Mouse (Mus musculus): ENCODE measurements around the gene Ttl. TPM values are rescaled to one million over a fixed set of nuclear protein-coding genes. Genes with fewer than 3 reads are reported as not detected.

Ttl gene
- total RNA-seq, 2 experiments from 2014 or later, result 90.0 to 95.0 TPM

Other genes starting within 250 kb of the Ttl start
- 10 to 100 TPM; 32.0 to 33.4 TPM for gene Tmem87b, start 247.8 kb upstream of the Ttl start, total RNA-seq (2021)
- gene Fbln7, start 203.0 kb upstream of the Ttl start, total RNA-seq (2021), result 1 to 10 TPM; 3.3 to 4.4 TPM
- gene Zc3h8, start 121.9 kb upstream of the Ttl start, total RNA-seq (2021), result 10 to 100 TPM in 1 of 2 experiments, 1 to 10 TPM in 1; 9.0 to 10.3 TPM
- gene Zc3h6, start 98.5 kb upstream of the Ttl start, total RNA-seq (2021), result 10 to 100 TPM; 14.8 to 15.4 TPM
- 10 to 100 TPM; 13.8 to 15.5 TPM for gene Gm10762, start 98.2 kb upstream of the Ttl start, total RNA-seq (2021)
- under 1 TPM; 0.18 to 0.36 TPM for gene Vinac1, start 17.8 kb upstream of the Ttl start, total RNA-seq (2021)
- 10 to 100 TPM; 31.2 to 35.0 TPM for gene Polr1b, start 35.1 kb downstream of the Ttl start, total RNA-seq (2021)
- gene Chchd5, start 63.8 kb downstream of the Ttl start, total RNA-seq (2021), result 10 to 100 TPM; 10.2 to 12.0 TPM
- gene Slc20a1, start 132.8 kb downstream of the Ttl start, total RNA-seq (2021), result 100 to 1,000 TPM; 109 to 111 TPM
- gene Ckap2l, start 231.3 kb downstream of the Ttl start, total RNA-seq (2021), result 1 to 10 TPM; 5.9 to 7.0 TPM
- gene Il1a, start 244.0 kb downstream of the Ttl start, total RNA-seq (2021), result under 1 TPM in 1 of 2 experiments, not detected in 1; 0.28 TPM

Measured in left cerebral cortex, postnatal 4 days (tissue).